Mouse (Mus musculus) intestine, embryonic 15.5 days (tissue): Measurements from ENCODE around the gene Rbm6. TPM values are rescaled to one million over a fixed set of nuclear protein-coding genes. Genes with fewer than 3 reads are reported as not detected.

Experiments used
- ATAC-seq: fragments of 200-750 bp; cut with Nextera tagmentation; 2 replicates; pipeline ENCODE4 v1.8.0; 2017; ENCODE audit warnings: moderate TSS enrichment, moderate library complexity
- H3K27ac ChIP-seq: fragments of 300-500 bp; sonication (generic); 2 replicates; pipeline ENCODE4 v1.5.1; 2015; ENCODE audit warnings: mild to moderate bottlenecking, inconsistent platforms
- H3K27me3 ChIP-seq: fragments of 300-500 bp; sonication (generic); replicated peaks from 2 replicates; pipeline ENCODE4 v1.6.1; 2015; ENCODE audit warnings: inconsistent platforms
- H3K36me3 ChIP-seq: fragments of 300-500 bp; sonication (generic); 2 replicates; pipeline ENCODE4 v1.6.1; 2015; ENCODE audit warnings: inconsistent platforms
- H3K4me1 ChIP-seq: fragments of 300-500 bp; sonication (generic); replicated peaks from 2 replicates; pipeline ENCODE4 v1.6.1; 2015; ENCODE audit warnings: inconsistent platforms
- H3K4me2 ChIP-seq: fragments of 300-500 bp; sonication (generic); replicated peaks from 2 replicates; pipeline ENCODE4 v1.6.1; 2015; ENCODE audit warnings: mild to moderate bottlenecking, inconsistent platforms
- H3K4me3 ChIP-seq: fragments of 300-500 bp; sonication (generic); replicated peaks from 2 replicates; pipeline ENCODE4 v1.5.1; 2015; ENCODE audit warnings: inconsistent platforms
- H3K9ac ChIP-seq: fragments of 300-500 bp; sonication (generic); 2 replicates; pipeline ENCODE4 v1.6.1; 2015; ENCODE audit warnings: inconsistent platforms
- H3K9me3 ChIP-seq: fragments of 300-500 bp; sonication (generic); 2 replicates; pipeline ENCODE4 v1.6.1; 2016; ENCODE audit warnings: inconsistent platforms
- WGBS: fragments of 180-500 bp; shearing (Covaris S2); methylation state at CpG from one replicate; pipeline ENCODE4 v1.1.7; 2015; 5-methylcytosine and 5-hydroxymethylcytosine counted together
- polyA plus RNA-seq: library from polyadenylated mRNA; unstranded; fragments of >200 nt; fragmentation: Nextera tagmentation; extraction: Ambion mirVana; gene quantifications from 2 replicates; pipeline ENCODE4 v1.2.1, GENCODE M21; 2015

The Rbm6 gene
- polyA plus RNA-seq, 1 experiment from 2014 or later: 70.5 TPM

- Histone ChIP-seq H3K4me2 (no peak overlapping the region), H3K27ac (no peak overlapping the region), H3K9me3 (no peaks in the 10 kb centered on the region), H3K9ac (no peak overlapping the region), H3K4me3 (no peak overlapping the region), H3K4me1 (peaks cover 28% of the 10 kb centered on the region), H3K27me3 (peaks cover 3% of the 10 kb centered on the region; the same call in 1 of the 2 replicates), H3K36me3 (peaks cover 39% of the 10 kb centered on the region)
- peak; percentile 71 for ATAC-seq
- WGBS: 19% methylated on average over 7 of the region's 7 CpGs
Measured at GRCm38 (mm10) chr9:107738020-107738840, 134.8 kb downstream of the Rbm6 start.

GRCm38 (mm10) chr9:107736185-107736485 lies 136.9 kb downstream of the Rbm6 start:
- Histone ChIP-seq H3K4me1 (peaks cover 28% of the 10 kb centered on the region), H3K4me2 (peak overlapping the region; percentile 38), H3K9me3 (no peaks in the 10 kb centered on the region), H3K4me3 (no peak overlapping the region), H3K36me3 (peaks cover 19% of the 10 kb centered on the region), H3K27me3 (peaks cover 3% of the 10 kb centered on the region; the same call in 1 of the 2 replicates), H3K27ac (peak overlapping the region; percentile 9; the same call in 1 of the 2 replicates), H3K9ac (no peak overlapping the region)
- WGBS: 1% methylated on average over 7 of the region's 7 CpGs
- no peak for ATAC-seq

DNA sequence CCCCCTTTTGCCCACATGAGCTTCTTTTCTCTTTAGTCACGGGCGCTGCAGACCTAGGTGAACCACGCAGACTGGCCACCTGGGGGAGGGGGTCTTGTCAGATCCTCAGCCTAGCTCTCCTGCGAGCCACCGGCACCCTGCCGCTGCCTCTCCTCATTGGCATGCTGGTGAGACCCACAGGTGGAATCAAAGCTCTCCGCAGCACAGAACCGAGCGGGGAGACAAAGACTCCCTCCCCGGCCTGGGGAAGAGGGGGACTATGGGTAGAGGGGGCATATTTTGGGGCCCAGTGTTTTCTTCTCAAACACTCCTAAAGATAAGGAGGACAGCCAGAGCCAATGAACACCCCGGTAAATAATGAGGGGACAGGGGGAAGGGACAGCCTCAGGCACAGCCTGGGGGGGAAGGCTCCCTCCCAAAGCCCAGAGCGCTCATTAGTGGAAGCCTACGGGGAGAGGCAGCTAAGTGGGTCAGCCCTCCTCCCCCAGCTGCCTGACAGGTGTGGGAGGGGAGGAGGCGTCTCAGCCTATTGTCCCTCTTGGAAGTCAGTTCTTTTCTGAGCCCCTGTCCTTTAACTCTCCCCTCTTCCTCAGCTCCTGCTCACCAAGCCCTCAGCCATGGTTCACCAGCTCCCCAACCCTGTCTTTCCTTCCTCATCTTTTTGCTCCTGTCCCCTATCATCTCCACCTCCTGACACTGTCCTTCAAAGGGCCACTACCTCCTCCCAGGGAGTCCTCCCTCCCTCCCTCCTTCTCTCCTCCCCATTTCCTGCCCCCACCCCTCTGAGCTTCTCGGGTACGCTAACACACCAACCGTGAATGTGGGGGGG lies 137.5 kb downstream of the Rbm6 start:
- H3K27me3 ChIP-seq: peaks cover 3% of the 10 kb centered on the region; the same call in 1 of the 2 replicates
- H3K4me2 ChIP-seq: peak overlapping the region; percentile 38
- H3K9ac ChIP-seq: no peak overlapping the region; the same call in 1 of the 2 replicates
- peaks cover 28% of the 10 kb centered on the region for H3K4me1 ChIP-seq
- peaks cover 14% of the 10 kb centered on the region for H3K36me3 ChIP-seq
- ATAC-seq: no peak
- WGBS: 15% methylated on average over 17 of the region's 17 CpGs
- no peaks in the 10 kb centered on the region for H3K9me3 ChIP-seq
- H3K27ac ChIP-seq: peak overlapping the region; percentile 54
- H3K4me3 ChIP-seq: no peak overlapping the region

DNA sequence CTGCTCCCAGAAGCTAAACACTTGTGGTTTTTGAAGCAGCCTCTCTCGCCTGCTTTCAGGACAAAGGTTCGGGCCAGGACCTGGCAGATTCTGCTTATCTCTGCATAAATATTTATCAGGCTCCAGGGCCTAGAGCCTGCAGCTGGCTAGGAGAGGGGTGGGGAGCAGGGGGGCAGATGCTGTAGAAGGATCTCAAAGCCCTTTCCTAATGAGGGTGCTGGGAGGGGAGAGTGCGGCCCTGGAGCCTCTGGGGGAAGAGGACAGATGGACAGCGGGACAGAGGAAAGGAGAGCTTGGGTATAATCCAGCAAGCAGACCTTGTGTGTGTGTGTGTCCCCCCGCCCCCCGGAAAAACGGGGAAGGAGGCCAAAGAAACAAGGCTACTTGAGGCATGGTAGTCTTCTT lies 138.5 kb downstream of the Rbm6 start:
- H3K4me3 ChIP-seq: no peak overlapping the region
- H3K27ac ChIP-seq: peak overlapping the region; percentile 65
- 27% methylated on average over 7 of the region's 7 CpGs for WGBS
- peaks cover 28% of the 10 kb centered on the region for H3K4me1 ChIP-seq
- no peaks in the 10 kb centered on the region for H3K9me3 ChIP-seq
- no peak for ATAC-seq
- H3K27me3 ChIP-seq: peaks cover 3% of the 10 kb centered on the region; the same call in 1 of the 2 replicates
- peaks cover 5% of the 10 kb centered on the region for H3K36me3 ChIP-seq
- H3K4me2 ChIP-seq: no peak overlapping the region
- no peak overlapping the region for H3K9ac ChIP-seq

GRCm38 (mm10) chr9:107729709-107730108 lies 143.3 kb downstream of the Rbm6 start:
- Histone ChIP-seq H3K9me3 (no peaks in the 10 kb centered on the region), H3K4me3 (no peak overlapping the region), H3K4me1 (peaks cover 20% of the 10 kb centered on the region), H3K27ac (no peak overlapping the region), H3K27me3 (no peaks in the 10 kb centered on the region), H3K36me3 (no peaks in the 10 kb centered on the region), H3K9ac (no peak overlapping the region), H3K4me2 (no peak overlapping the region)
- ATAC-seq: no peak
- 60% methylated on average over 3 of the region's 3 CpGs for WGBS

- Histone ChIP-seq H3K36me3 (no peaks in the 10 kb centered on the region), H3K9ac (no peak overlapping the region), H3K4me1 (peaks cover 20% of the 10 kb centered on the region), H3K4me3 (no peak overlapping the region), H3K27ac (no peak overlapping the region), H3K9me3 (no peaks in the 10 kb centered on the region), H3K4me2 (no peak overlapping the region), H3K27me3 (no peaks in the 10 kb centered on the region)
- 57% methylated on average over 6 of the region's 6 CpGs for WGBS
- ATAC-seq: no peak
Measured at GRCm38 (mm10) chr9:107728919-107729670, 143.9 kb downstream of the Rbm6 start.

GRCm38 (mm10) chr9:107727041-107727440 lies 146.0 kb downstream of the Rbm6 start:
- Histone ChIP-seq H3K4me3 (no peak overlapping the region), H3K36me3 (no peaks in the 10 kb centered on the region), H3K9me3 (no peaks in the 10 kb centered on the region), H3K27me3 (no peaks in the 10 kb centered on the region), H3K27ac (no peak overlapping the region), H3K9ac (no peak overlapping the region), H3K4me1 (peaks cover 38% of the 10 kb centered on the region), H3K4me2 (no peak overlapping the region)
- ATAC-seq: no peak
- WGBS: 53% methylated on average over 3 of the region's 3 CpGs

GRCm38 (mm10) chr9:107724796-107725195 lies 148.2 kb downstream of the Rbm6 start:
- Histone ChIP-seq H3K27me3 (no peaks in the 10 kb centered on the region), H3K27ac (peak overlapping the region; percentile 19; the same call in 1 of the 2 replicates), H3K4me1 (peaks cover 38% of the 10 kb centered on the region), H3K4me2 (no peak overlapping the region), H3K36me3 (no peaks in the 10 kb centered on the region), H3K9ac (no peak overlapping the region), H3K9me3 (no peaks in the 10 kb centered on the region), H3K4me3 (no peak overlapping the region)
- no peak for ATAC-seq
- WGBS: 84% methylated on average over 1 of the region's 1 CpGs

GRCm38 (mm10) chr9:107723794-107724531 lies 149.1 kb downstream of the Rbm6 start:
- Histone ChIP-seq H3K36me3 (no peaks in the 10 kb centered on the region), H3K4me2 (peak overlapping the region; percentile 40), H3K27ac (0 out of 2 replicates have a peak overlapping the region, but pooled peaks have one; percentile 19), H3K4me1 (peaks cover 37% of the 10 kb centered on the region), H3K9me3 (no peaks in the 10 kb centered on the region), H3K4me3 (no peak overlapping the region), H3K27me3 (no peaks in the 10 kb centered on the region), H3K9ac (no peak overlapping the region)
- WGBS: 7% methylated on average over 11 of the region's 11 CpGs
- ATAC-seq: peak; percentile 65
